Mouse (Mus musculus) E14TG2a.4 (cell line): Measurements from ENCODE around the gene Ccdc148.
A peak's percentile ranks its signal among the peaks of the same experiment; 100 is the strongest.

ENCODE experiments used
- H3K27me3 ChIP-seq: 2 replicates; pipeline ENCODE4 v1.6.1; 2014; ENCODE audit warnings: low read length, control low read depth; ENCODE audit not compliant: insufficient read depth
- H3K36me3 ChIP-seq: 2 replicates; pipeline ENCODE4 v1.6.1; 2014; ENCODE audit warnings: low read length, control low read depth; ENCODE audit not compliant: insufficient read depth
- H3K4me1 ChIP-seq: replicated peaks from 2 replicates; pipeline ENCODE4 v1.6.1; 2014; ENCODE audit warnings: low read depth, low read length, control low read depth
- H3K4me3 ChIP-seq: replicated peaks from 2 replicates; pipeline ENCODE4 v1.5.1; 2014; ENCODE audit warnings: mild to moderate bottlenecking, low read length
- H3K9me3 ChIP-seq: 2 replicates; pipeline ENCODE4 v1.6.1; 2014; ENCODE audit warnings: low read length, control low read depth
- CTCF ChIP-seq: conservative IDR thresholded peaks from 2 replicates; pipeline ENCODE4 v1.5.1; 2014; ENCODE audit warnings: low read length
- NANOG ChIP-seq: IDR thresholded peaks from 2 replicates; pipeline ENCODE4 v1.6.1; 2014; ENCODE audit warnings: borderline replicate concordance, low read length, mixed read lengths
- POU5F1 ChIP-seq: IDR thresholded peaks from 2 replicates; pipeline ENCODE4 v1.6.1; 2014; ENCODE audit warnings: low read length, borderline replicate concordance

Gene Ccdc148

DNA sequence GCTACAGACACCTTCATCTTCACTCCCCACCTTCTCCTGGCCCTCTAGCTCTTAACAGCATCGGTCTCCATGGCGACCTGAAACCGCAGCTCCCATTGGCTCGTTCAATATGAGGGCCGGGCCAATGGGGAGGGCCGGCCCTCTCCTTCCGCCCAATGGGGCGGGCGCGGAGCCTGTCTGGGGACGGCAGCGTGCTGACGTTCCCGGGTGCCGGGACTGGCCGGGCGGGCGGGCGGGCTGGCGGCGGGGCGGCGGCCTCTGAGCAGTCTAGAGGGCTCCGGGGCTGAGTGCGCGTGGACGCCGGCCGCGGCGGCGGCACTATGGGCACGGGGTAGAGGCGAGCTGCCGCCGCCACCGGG is at the start of gene Ccdc148, which contains the start of gene Pkp4:
Gene Ccdc148 (minus strand): TSS at position 79 of the 359 bp plus-strand sequence.
Gene Pkp4 (plus strand): TSS at position 246 of the 359 bp plus-strand sequence.
- Histone ChIP-seq H3K4me1 (peaks cover 44% of the 10 kb centered on the region), H3K27me3 (no peaks in the 10 kb centered on the region), H3K4me3 (peak within 1 kb of the TSS; percentile 96), H3K36me3 (peaks cover 12% of the 10 kb centered on the region; the same call in 1 of the 2 replicates), H3K9me3 (no peaks in the 10 kb centered on the region)
- TF ChIP-seq POU5F1: no peak
- TF ChIP-seq CTCF: no peak
- TF ChIP-seq NANOG: no peak

DNA sequence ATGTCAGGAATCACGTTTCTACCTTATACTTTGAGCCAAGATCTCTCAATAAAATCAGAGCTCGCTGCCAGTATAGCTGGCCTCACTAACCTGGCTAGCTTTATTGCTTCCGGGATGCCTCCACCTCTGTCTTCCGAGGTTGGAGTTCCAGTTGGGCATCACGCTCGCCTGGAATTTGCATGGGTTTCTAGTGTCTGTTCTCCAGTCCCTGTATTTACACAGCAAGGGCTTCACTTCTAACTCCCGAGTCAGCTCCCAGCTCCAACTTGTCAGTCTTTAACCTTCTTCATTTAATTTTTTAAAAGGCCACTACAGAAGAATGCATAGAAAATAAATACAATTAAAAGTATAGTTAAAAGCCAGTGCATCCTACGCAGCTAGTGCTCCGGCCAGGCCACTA is 47.8 kb upstream of the Ccdc148 start:
- TF ChIP-seq POU5F1 (no peak), NANOG (no peak), CTCF (no peak)
- Histone ChIP-seq H3K36me3 (peaks cover 29% of the 10 kb centered on the region), H3K4me3 (no peak overlapping the region), H3K9me3 (no peaks in the 10 kb centered on the region), H3K27me3 (no peaks in the 10 kb centered on the region), H3K4me1 (peaks cover 30% of the 10 kb centered on the region)

DNA sequence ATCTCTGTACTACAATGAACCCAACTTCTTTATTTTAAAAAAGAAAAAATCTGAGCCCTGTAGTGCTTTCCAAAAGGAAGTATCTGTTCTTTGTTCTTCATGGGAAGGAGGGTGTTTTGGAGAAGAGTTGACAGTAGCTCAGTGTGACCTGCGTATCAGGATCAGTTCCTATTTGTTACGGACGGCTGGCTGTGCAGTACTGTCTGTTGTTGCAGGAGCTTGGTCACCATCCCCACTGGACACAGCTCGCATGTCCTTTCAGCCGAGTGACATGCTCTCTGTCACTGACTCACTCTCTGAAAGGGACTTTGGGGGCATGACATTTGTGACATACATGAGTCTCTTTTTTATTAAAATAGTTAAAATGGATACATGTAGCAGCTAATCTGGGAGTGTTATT is 47.2 kb upstream of the Ccdc148 start:
- TF ChIP-seq POU5F1 (no peak), NANOG (no peak)
- Histone ChIP-seq H3K36me3 (peaks cover 33% of the 10 kb centered on the region), H3K27me3 (no peaks in the 10 kb centered on the region)

DNA sequence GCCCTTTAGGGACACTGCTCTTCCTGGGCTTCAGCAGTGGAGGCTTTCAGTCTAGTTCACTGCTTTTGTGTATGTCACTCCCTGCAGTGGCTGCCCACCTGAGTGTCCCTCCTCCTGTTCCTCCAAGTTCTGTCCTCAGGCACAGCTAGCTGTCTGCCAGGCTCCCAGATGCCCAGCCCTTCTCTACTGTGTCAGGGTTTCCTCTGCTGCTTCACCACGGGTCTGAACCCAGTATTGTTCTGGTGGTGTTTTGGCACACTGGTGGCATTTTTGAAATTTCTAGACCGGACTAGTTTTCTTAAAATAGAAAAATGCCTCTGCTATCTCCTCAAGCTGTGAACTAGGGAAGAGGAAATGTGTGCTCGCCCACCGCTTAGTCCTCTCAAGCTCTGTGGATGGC is 46.8 kb upstream of the Ccdc148 start:
- Histone ChIP-seq H3K4me1 (peaks cover 29% of the 10 kb centered on the region), H3K36me3 (peaks cover 32% of the 10 kb centered on the region), H3K27me3 (no peaks in the 10 kb centered on the region), H3K4me3 (no peak overlapping the region), H3K9me3 (no peaks in the 10 kb centered on the region)
- TF ChIP-seq CTCF (no peak), POU5F1 (no peak), NANOG (no peak)

More for the DNA sequence above, 47.2 kb upstream of the Ccdc148 start:
- Histone ChIP-seq H3K9me3 (no peaks in the 10 kb centered on the region), H3K4me1 (peaks cover 30% of the 10 kb centered on the region), H3K4me3 (no peak overlapping the region)

DNA sequence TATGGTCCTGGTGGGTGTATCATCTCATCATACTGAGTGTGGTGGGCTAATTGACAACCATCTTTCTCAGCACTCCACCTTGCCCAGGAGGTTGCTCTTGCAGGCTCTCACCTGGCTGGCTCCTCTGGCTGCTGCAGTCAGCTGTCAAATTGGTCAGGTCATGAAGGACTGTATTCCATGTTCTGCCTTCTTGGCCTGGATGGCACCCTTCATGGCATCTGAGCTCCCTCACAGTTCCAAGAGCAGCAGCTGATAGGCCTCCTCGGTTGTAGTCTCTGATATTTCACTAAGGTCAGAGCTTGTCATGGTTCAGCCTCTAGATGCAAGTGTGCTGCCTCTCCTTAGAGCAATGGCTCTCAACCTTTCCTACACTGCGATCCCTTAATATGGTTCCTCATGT is 45.7 kb upstream of the Ccdc148 start:
- H3K4me3 ChIP-seq: no peak overlapping the region
- H3K9me3 ChIP-seq: no peaks in the 10 kb centered on the region
- H3K27me3 ChIP-seq: no peaks in the 10 kb centered on the region
- peaks cover 30% of the 10 kb centered on the region for H3K4me1 ChIP-seq
- TF ChIP-seq NANOG (no peak), CTCF (no peak), POU5F1 (no peak)
- H3K36me3 ChIP-seq: peaks cover 31% of the 10 kb centered on the region

DNA sequence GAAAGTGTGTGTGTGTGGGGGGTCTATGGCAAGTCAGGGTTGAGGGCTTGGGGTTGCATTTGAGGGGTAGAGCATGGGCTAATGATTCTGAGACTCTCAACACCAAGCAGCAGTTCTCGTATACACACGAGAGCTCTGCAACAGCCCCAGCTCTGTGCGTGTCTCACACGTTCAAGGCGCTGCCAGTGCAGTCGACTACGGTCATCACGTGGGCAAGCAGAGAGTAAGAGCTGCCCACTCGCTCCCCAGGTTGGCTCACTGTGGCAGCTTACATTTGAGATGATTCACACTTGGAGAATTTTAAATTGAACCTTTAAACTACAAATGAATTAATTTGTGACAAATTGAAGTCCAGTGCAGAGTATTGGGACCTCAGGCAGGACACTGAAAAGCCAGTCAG is 44.6 kb upstream of the Ccdc148 start:
- Histone ChIP-seq H3K4me3 (no peak overlapping the region), H3K27me3 (no peaks in the 10 kb centered on the region), H3K9me3 (no peaks in the 10 kb centered on the region), H3K4me1 (peaks cover 41% of the 10 kb centered on the region), H3K36me3 (peaks cover 27% of the 10 kb centered on the region; the same call in 1 of the 2 replicates)
- TF ChIP-seq CTCF (no peak), POU5F1 (no peak), NANOG (no peak)

DNA sequence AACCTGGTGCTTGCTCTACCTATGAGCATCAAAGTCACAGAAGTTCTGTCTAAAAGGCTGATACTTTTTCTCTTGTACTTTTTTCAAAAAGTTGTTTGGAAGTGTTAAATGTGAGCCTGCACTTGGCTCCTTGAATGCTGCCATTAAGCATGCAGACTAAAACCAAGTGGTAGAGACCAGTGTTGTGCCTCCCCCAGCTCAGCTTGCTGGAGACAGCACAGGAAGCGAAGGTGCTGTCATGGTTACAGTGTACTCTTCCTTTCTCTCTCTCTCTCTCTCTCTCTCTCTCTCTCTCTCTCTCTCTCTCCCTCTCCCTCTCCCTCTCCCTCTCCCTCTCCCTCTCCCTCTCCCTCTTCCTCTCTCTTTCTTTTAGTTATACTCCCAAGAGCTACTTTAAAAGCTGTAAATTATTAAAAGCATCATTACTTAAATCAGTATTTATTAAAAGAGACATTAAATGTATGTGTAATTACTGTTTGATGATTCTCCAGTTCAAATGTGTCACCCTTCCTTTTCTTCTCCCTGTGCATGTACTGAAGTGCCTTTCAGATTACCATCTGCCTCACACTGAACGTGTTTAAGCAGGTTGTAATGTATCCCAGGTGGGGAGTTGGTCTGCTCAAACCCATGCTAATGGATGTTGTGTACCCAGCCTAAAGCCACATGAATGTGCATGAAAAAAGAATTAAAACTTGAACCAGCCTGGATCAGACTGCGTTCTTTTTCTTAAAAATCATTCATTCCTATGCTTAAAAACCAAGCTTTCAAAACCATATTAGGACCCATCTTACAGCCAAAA is 43.3 kb upstream of the Ccdc148 start:
- Histone ChIP-seq H3K36me3 (peaks cover 27% of the 10 kb centered on the region; the same call in 1 of the 2 replicates), H3K4me1 (peaks cover 52% of the 10 kb centered on the region), H3K9me3 (no peaks in the 10 kb centered on the region), H3K27me3 (no peaks in the 10 kb centered on the region), H3K4me3 (no peak overlapping the region)
- TF ChIP-seq NANOG (no peak), POU5F1 (no peak), CTCF (no peak)

DNA sequence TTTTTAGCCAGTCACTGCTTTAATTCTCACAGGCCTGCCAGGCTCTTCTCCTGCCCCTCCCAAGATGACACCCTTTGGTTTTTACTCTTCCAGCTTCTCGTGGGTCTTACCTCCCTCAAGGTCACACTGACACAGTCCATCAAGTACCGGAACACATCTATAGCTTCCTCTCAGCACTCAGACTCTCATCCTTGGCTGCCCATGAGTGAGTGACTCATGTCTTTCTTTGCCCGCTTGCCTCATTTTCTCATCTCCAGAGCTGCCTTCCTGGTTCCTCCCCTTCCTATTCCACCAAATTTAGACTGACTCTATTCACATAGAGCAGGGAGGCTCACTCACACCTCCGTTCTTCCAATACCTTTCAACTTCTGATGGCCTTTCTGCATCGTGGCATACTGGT is 42.4 kb upstream of the Ccdc148 start:
- Histone ChIP-seq H3K4me1 (peaks cover 57% of the 10 kb centered on the region), H3K27me3 (no peaks in the 10 kb centered on the region), H3K36me3 (peaks cover 27% of the 10 kb centered on the region; the same call in 1 of the 2 replicates), H3K9me3 (no peaks in the 10 kb centered on the region), H3K4me3 (no peak overlapping the region)
- TF ChIP-seq NANOG (no peak), POU5F1 (no peak), CTCF (no peak)

DNA sequence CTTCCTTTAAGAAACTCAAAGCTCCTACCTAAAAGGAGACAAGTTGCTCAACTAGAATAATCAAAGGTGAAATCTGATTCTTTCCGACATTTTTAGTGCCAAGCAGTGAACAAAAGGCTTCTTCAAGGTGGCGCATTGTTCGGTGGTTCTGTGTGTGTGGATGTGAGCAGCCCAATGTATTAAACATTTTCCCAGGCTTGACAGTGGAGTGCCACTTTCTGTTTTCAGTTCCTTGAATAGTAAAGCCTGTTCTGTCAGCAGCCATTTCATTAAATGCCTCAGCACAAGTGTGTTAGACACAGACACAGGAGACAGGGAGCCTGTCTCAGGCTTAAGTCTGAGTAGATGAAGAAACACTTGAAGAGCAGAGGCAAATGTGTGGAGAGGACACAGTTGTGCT is 40.0 kb upstream of the Ccdc148 start:
- H3K36me3 ChIP-seq: peaks cover 27% of the 10 kb centered on the region; the same call in 1 of the 2 replicates

More for the DNA sequence above, 40.0 kb upstream of the Ccdc148 start:
- no peaks in the 10 kb centered on the region for H3K27me3 ChIP-seq
- H3K9me3 ChIP-seq: no peaks in the 10 kb centered on the region
- H3K4me1 ChIP-seq: peaks cover 74% of the 10 kb centered on the region
- no peak overlapping the region for H3K4me3 ChIP-seq
- TF ChIP-seq CTCF: no peak
- TF ChIP-seq NANOG: no peak
- no peak for TF ChIP-seq POU5F1
